Mouse (Mus musculus): ENCODE results near the gene Pbx1. TPM values are rescaled to one million over a fixed set of nuclear protein-coding genes. Genes with fewer than 3 reads are reported as not detected.

Pbx1 gene
- total and polyA plus RNA-seq, 2 experiments from 2014 or later: 37.6 to 44.4 TPM

GRCm38 (mm10) chr1:168417626-168418025 lies 14.4 kb downstream of the Pbx1 start:
- 0 out of 2 replicates have a peak overlapping the region, but pooled peaks have one; percentile 13 for H3K4me2 ChIP-seq (ENCODE audit: low read depth, low read length)
- no peak overlapping the region for H3K9ac ChIP-seq (replicated peaks; ENCODE audit: low read length)
- TF ChIP-seq CTCF (IDR thresholded peaks at IDR 0.05; ENCODE audit: low read depth): no peak
- DNase-seq (ENCODE audit: low spot score): no peak
- H3K27me3 ChIP-seq (ENCODE audit: insufficient read depth, low read length): no peaks in the 10 kb centered on the region
- no peak overlapping the region for H3K27ac ChIP-seq
- H3K9me3 ChIP-seq (ENCODE audit: low read length): no peaks in the 10 kb centered on the region
- no peak overlapping the region for H3K4me3 ChIP-seq (ENCODE audit: low read length)
- WGBS: 31% methylated on average over 6 of the region's 6 CpGs
- ATAC-seq: 0 out of 2 replicates have a peak, but pooled peaks have one; percentile 31
- peaks cover 16% of the 10 kb centered on the region for H3K4me1 ChIP-seq (ENCODE audit: insufficient read depth, low read length)
- H3K36me3 ChIP-seq (ENCODE audit: insufficient read depth, low read length): peaks cover 6% of the 10 kb centered on the region; the same call in 1 of the 2 replicates

- TF ChIP-seq CTCF (IDR thresholded peaks at IDR 0.05; ENCODE audit: low read depth): no peak
- Histone ChIP-seq H3K36me3 (ENCODE audit: insufficient read depth, low read length) (no peaks in the 10 kb centered on the region), H3K4me2 (ENCODE audit: low read depth, low read length) (peak overlapping the region; percentile 9; the same call in 1 of the 2 replicates), H3K27ac (no peak overlapping the region), H3K4me1 (ENCODE audit: insufficient read depth, low read length) (peaks cover 16% of the 10 kb centered on the region), H3K9me3 (ENCODE audit: low read length) (no peaks in the 10 kb centered on the region), H3K27me3 (ENCODE audit: insufficient read depth, low read length) (no peaks in the 10 kb centered on the region), H3K9ac (replicated peaks; ENCODE audit: low read length) (0 out of 2 replicates have a peak overlapping the region, but pooled peaks have one; percentile 9), H3K4me3 (ENCODE audit: low read length) (no peak overlapping the region)
- 27% methylated on average over 11 of the region's 11 CpGs for WGBS
- ATAC-seq (0 out of 2 replicates have a peak, but pooled peaks have one; percentile 43), DNase-seq (ENCODE audit: low spot score) (no peak)
These were observed 15.2 kb downstream of the Pbx1 start for GRCm38 (mm10) chr1:168416729-168417437.

- no peaks in the 10 kb centered on the region for H3K9me3 ChIP-seq (ENCODE audit: low read length)
- H3K27ac ChIP-seq: no peak overlapping the region
These were observed 21.5 kb downstream of the Pbx1 start for GRCm38 (mm10) chr1:168410611-168411010.

GRCm38 (mm10) chr1:168410054-168410453 lies 22.0 kb downstream of the Pbx1 start:
- no peaks in the 10 kb centered on the region for H3K36me3 ChIP-seq (ENCODE audit: insufficient read depth, low read length)
- no peaks in the 10 kb centered on the region for H3K9me3 ChIP-seq (ENCODE audit: low read length)
- no peak for DNase-seq (ENCODE audit: low spot score)

More at GRCm38 (mm10) chr1:168410611-168411010, 21.5 kb downstream of the Pbx1 start:
- Histone ChIP-seq H3K4me2 (ENCODE audit: low read depth, low read length) (no peak overlapping the region), H3K27me3 (ENCODE audit: insufficient read depth, low read length) (no peaks in the 10 kb centered on the region), H3K36me3 (ENCODE audit: insufficient read depth, low read length) (no peaks in the 10 kb centered on the region), H3K4me3 (ENCODE audit: low read length) (no peak overlapping the region), H3K4me1 (ENCODE audit: insufficient read depth, low read length) (peaks cover 5% of the 10 kb centered on the region; the same call in 1 of the 2 replicates), H3K9ac (replicated peaks; ENCODE audit: low read length) (no peak overlapping the region)
- no peak for DNase-seq (ENCODE audit: low spot score)
- TF ChIP-seq CTCF (IDR thresholded peaks at IDR 0.05; ENCODE audit: low read depth): no peak
- WGBS: 20% methylated on average over 10 of the region's 10 CpGs
- no peak for ATAC-seq

GRCm38 (mm10) chr1:168408757-168409156 lies 23.3 kb downstream of the Pbx1 start:
- Histone ChIP-seq H3K27me3 (ENCODE audit: insufficient read depth, low read length) (no peaks in the 10 kb centered on the region), H3K9me3 (ENCODE audit: low read length) (no peaks in the 10 kb centered on the region), H3K4me3 (ENCODE audit: low read length) (no peak overlapping the region), H3K9ac (replicated peaks; ENCODE audit: low read length) (no peak overlapping the region), H3K36me3 (ENCODE audit: insufficient read depth, low read length) (no peaks in the 10 kb centered on the region), H3K4me2 (ENCODE audit: low read depth, low read length) (no peak overlapping the region), H3K27ac (no peak overlapping the region), H3K4me1 (ENCODE audit: insufficient read depth, low read length) (peaks cover 5% of the 10 kb centered on the region; the same call in 1 of the 2 replicates)
- no peak for ATAC-seq
- TF ChIP-seq CTCF (IDR thresholded peaks at IDR 0.05; ENCODE audit: low read depth): no peak
- DNase-seq (ENCODE audit: low spot score): no peak
- 55% methylated on average over 10 of the region's 10 CpGs for WGBS

More at GRCm38 (mm10) chr1:168410054-168410453, 22.0 kb downstream of the Pbx1 start:
- 23% methylated on average over 1 of the region's 1 CpGs for WGBS
- TF ChIP-seq CTCF (IDR thresholded peaks at IDR 0.05; ENCODE audit: low read depth): no peak
- Histone ChIP-seq H3K4me3 (ENCODE audit: low read length) (no peak overlapping the region), H3K9ac (replicated peaks; ENCODE audit: low read length) (no peak overlapping the region), H3K4me1 (ENCODE audit: insufficient read depth, low read length) (peaks cover 5% of the 10 kb centered on the region; the same call in 1 of the 2 replicates), H3K4me2 (ENCODE audit: low read depth, low read length) (no peak overlapping the region), H3K27ac (no peak overlapping the region), H3K27me3 (ENCODE audit: insufficient read depth, low read length) (no peaks in the 10 kb centered on the region)
- ATAC-seq: no peak

GRCm38 (mm10) chr1:168407958-168408357 lies 24.1 kb downstream of the Pbx1 start:
- no peak for TF ChIP-seq CTCF (IDR thresholded peaks at IDR 0.05; ENCODE audit: low read depth)
- H3K27ac ChIP-seq: no peak overlapping the region
- no peaks in the 10 kb centered on the region for H3K9me3 ChIP-seq (ENCODE audit: low read length)
- ATAC-seq: no peak
- H3K36me3 ChIP-seq (ENCODE audit: insufficient read depth, low read length): no peaks in the 10 kb centered on the region
- no peak overlapping the region for H3K4me2 ChIP-seq (ENCODE audit: low read depth, low read length)
- 78% methylated on average over 7 of the region's 7 CpGs for WGBS
- peaks cover 5% of the 10 kb centered on the region; the same call in 1 of the 2 replicates for H3K4me1 ChIP-seq (ENCODE audit: insufficient read depth, low read length)
- no peaks in the 10 kb centered on the region for H3K27me3 ChIP-seq (ENCODE audit: insufficient read depth, low read length)
- DNase-seq (ENCODE audit: low spot score): no peak
- no peak overlapping the region for H3K4me3 ChIP-seq (ENCODE audit: low read length)
- no peak overlapping the region for H3K9ac ChIP-seq (replicated peaks; ENCODE audit: low read length)

- no peak overlapping the region for H3K4me2 ChIP-seq (ENCODE audit: low read depth, low read length)
- H3K4me1 ChIP-seq (ENCODE audit: insufficient read depth, low read length): peaks cover 5% of the 10 kb centered on the region; the same call in 1 of the 2 replicates
- H3K27me3 ChIP-seq (ENCODE audit: insufficient read depth, low read length): no peaks in the 10 kb centered on the region
- ATAC-seq: no peak
- no peaks in the 10 kb centered on the region for H3K9me3 ChIP-seq (ENCODE audit: low read length)
- 42% methylated on average over 8 of the region's 8 CpGs for WGBS
- H3K27ac ChIP-seq: no peak overlapping the region
- TF ChIP-seq CTCF (IDR thresholded peaks at IDR 0.05; ENCODE audit: low read depth): no peak
- H3K4me3 ChIP-seq (ENCODE audit: low read length): no peak overlapping the region
- H3K9ac ChIP-seq (replicated peaks; ENCODE audit: low read length): no peak overlapping the region
- no peak for DNase-seq (ENCODE audit: low spot score)
- H3K36me3 ChIP-seq (ENCODE audit: insufficient read depth, low read length): no peaks in the 10 kb centered on the region
These were observed 25.8 kb downstream of the Pbx1 start for GRCm38 (mm10) chr1:168406291-168406675.
